Mouse (Mus musculus): Measurements from ENCODE around the gene Ctrl. TPM values are rescaled to one million over a fixed set of nuclear protein-coding genes. Genes with fewer than 3 reads are reported as not detected.

The Ctrl gene
- total RNA-seq, 2 experiments from 2014 or later, result 0.79 to 1.9 TPM

- DNase-seq (ENCODE audit: low spot score in 2 of 2), result no peak
- intact Hi-C loops (cut with DNase I), result no loop called here
Measured at GRCm38 (mm10) chr8:105942542-105942941, 8.9 kb upstream of the Ctrl start.

GRCm38 (mm10) chr8:105942026-105942425 lies 8.4 kb upstream of the Ctrl start:
- no peak for DNase-seq (ENCODE audit: low spot score in 2 of 2)
- intact Hi-C loops (cut with DNase I), result no loop called here

GRCm38 (mm10) chr8:105938306-105938669 lies 4.6 kb upstream of the Ctrl start, which contains the start of gene Psmb10:
TSS of gene Psmb10 (minus strand) at chr8:105938444.
- no peak for DNase-seq (ENCODE audit: low spot score in 2 of 2)
- intact Hi-C loops (cut with DNase I), result loop anchor here (2.0 kb wide), 1 partner anchor 27 kb away; no protein-coding TSS in a partner anchor

- peak; percentile 61 to 62 for DNase-seq (ENCODE audit: low spot score in 2 of 2)
- intact Hi-C loops (cut with DNase I), result loop anchor here (2.0 kb wide), 1 partner anchor 27 kb away; no protein-coding TSS in a partner anchor
Measured at GRCm38 (mm10) chr8:105937496-105938305, 4.0 kb upstream of the Ctrl start.

- intact Hi-C loops (cut with DNase I), result no loop called here
- DNase-seq (ENCODE audit: low spot score in 2 of 2), result peak; percentile 87 to 90
Measured at GRCm38 (mm10) chr8:105936866-105937475, 3.3 kb upstream of the Ctrl start.

GRCm38 (mm10) chr8:105935863-105936603 lies 2.4 kb upstream of the Ctrl start:
- intact Hi-C loops (cut with DNase I), result no loop called here
- no peak for DNase-seq (ENCODE audit: low spot score in 2 of 2)

GRCm38 (mm10) chr8:105935105-105935504 lies 1.4 kb upstream of the Ctrl start:
- intact Hi-C loops (cut with DNase I), result no loop called here
- no peak for DNase-seq (ENCODE audit: low spot score in 2 of 2)

GRCm38 (mm10) chr8:105932525-105932924 lies 1.1 kb downstream of the Ctrl start:
- intact Hi-C loops (cut with DNase I), result no loop called here
- no peak for DNase-seq (ENCODE audit: low spot score in 2 of 2)

- peak; percentile 50 to 66 for DNase-seq (ENCODE audit: low spot score in 2 of 2)
Measured at GRCm38 (mm10) chr8:105931271-105931670, 2.4 kb downstream of the Ctrl start.

GRCm38 (mm10) chr8:105930602-105931001 lies 3.1 kb downstream of the Ctrl start:
- DNase-seq (ENCODE audit: low spot score in 2 of 2), result peak; percentile 80 to 82
- intact Hi-C loops (cut with DNase I), result loop anchor here (2.0 kb wide), 2 partner anchors 38 to 216 kb away; partner anchors contain the start of gene Nrn1l

More at GRCm38 (mm10) chr8:105931271-105931670, 2.4 kb downstream of the Ctrl start:
- intact Hi-C loops (cut with DNase I), result loop anchor here (2.0 kb wide), 2 partner anchors 38 to 216 kb away; partner anchors contain the start of gene Nrn1l

GRCm38 (mm10) chr8:105925123-105925522 lies 8.5 kb downstream of the Ctrl start:
- intact Hi-C loops (cut with DNase I), result no loop called here
- peak in 1 of 2 experiments; percentile 41 for DNase-seq (ENCODE audit: low spot score in 2 of 2)

- intact Hi-C loops (cut with DNase I), result no loop called here
- DNase-seq (ENCODE audit: low spot score in 2 of 2), result no peak
Measured at GRCm38 (mm10) chr8:105919390-105919789, 14.3 kb downstream of the Ctrl start.

GRCm38 (mm10) chr8:105900941-105901616 lies 32.6 kb downstream of the Ctrl start:
- DNase-seq (ENCODE audit: low spot score in 2 of 2), result no peak
- intact Hi-C loops (cut with DNase I), result no loop called here

- intact Hi-C loops (cut with DNase I), result no loop called here
- peak; percentile 93 to 94 for DNase-seq (ENCODE audit: low spot score in 2 of 2)
Measured at GRCm38 (mm10) chr8:105900180-105900940, 33.3 kb downstream of the Ctrl start, which contains the start of gene Pskh1. TSS of gene Pskh1 (plus strand) at chr8:105900441.

- no peak for DNase-seq (ENCODE audit: low spot score in 2 of 2)
- intact Hi-C loops (cut with DNase I), result no loop called here
Measured at GRCm38 (mm10) chr8:105897801-105898480, 35.7 kb downstream of the Ctrl start.

- DNase-seq (ENCODE audit: low spot score in 2 of 2), result peak; percentile 78 to 81
- intact Hi-C loops (cut with DNase I), result loop anchor here (2.0 to 5.0 kb wide), 2 partner anchors 37 to 119 kb away; partner anchors contain the start of gene Ddx28
Measured at GRCm38 (mm10) chr8:105893339-105893738, 40.3 kb downstream of the Ctrl start, which contains the start of gene Nrn1l. TSS of gene Nrn1l (plus strand) at chr8:105893567.

GRCm38 (mm10) chr8:105892432-105892831 lies 41.2 kb downstream of the Ctrl start:
- intact Hi-C loops (cut with DNase I), result loop anchor here (2.0 to 5.0 kb wide), 2 partner anchors 38 to 120 kb away; partner anchors contain the start of gene Ddx28
- peak in 1 of 2 experiments; percentile 36 for DNase-seq (ENCODE audit: low spot score in 2 of 2)

GRCm38 (mm10) chr8:105890870-105891269 lies 42.8 kb downstream of the Ctrl start:
- peak; percentile 42 to 48 for DNase-seq (ENCODE audit: low spot score in 2 of 2)
- intact Hi-C loops (cut with DNase I), result loop anchor here (5.0 kb wide), 1 partner anchor 121 kb away; the partner anchor contains the start of gene Ddx28

Data from left cerebral cortex, postnatal 36 days (tissue).